Mouse (Mus musculus) G1E (cell line): ENCODE results near the gene Rfwd3.

ENCODE experiments used
- CTCF ChIP-seq: IDR thresholded peaks from 2 replicates; pipeline ENCODE4 v1.5.1; 2012; ENCODE audit warnings: low read depth, low read length, inconsistent platforms, mixed read lengths
- GATA1 ChIP-seq: IDR thresholded peaks from 2 replicates; pipeline ENCODE4 v1.6.1; 2012; ENCODE audit warnings: borderline replicate concordance, low read length, inconsistent platforms, mixed read lengths
- TAL1 ChIP-seq: conservative IDR thresholded peaks from 2 replicates; pipeline ENCODE4 v1.6.1; 2012; ENCODE audit warnings: low read depth, low read length, inconsistent platforms, mixed read lengths

GRCm38 (mm10) chr8:111314729-111315128, 14.7 kb upstream of the Rfwd3 start:
- TF ChIP-seq CTCF = no peak
- no peak for TF ChIP-seq GATA1
- no peak for TF ChIP-seq TAL1
